Mouse (Mus musculus): Measurements from ENCODE around the gene Wbp11. TPM values are rescaled to one million over a fixed set of nuclear protein-coding genes. Genes with fewer than 3 reads are reported as not detected.
A peak's percentile ranks its signal among the peaks of the same experiment; 100 is the strongest.

Wbp11 gene
- total RNA-seq (2015) (112 and 118 TPM in 2 replicates), total RNA-seq (2017) (40.9 and 47.7 TPM in 2 replicates)

DNA sequence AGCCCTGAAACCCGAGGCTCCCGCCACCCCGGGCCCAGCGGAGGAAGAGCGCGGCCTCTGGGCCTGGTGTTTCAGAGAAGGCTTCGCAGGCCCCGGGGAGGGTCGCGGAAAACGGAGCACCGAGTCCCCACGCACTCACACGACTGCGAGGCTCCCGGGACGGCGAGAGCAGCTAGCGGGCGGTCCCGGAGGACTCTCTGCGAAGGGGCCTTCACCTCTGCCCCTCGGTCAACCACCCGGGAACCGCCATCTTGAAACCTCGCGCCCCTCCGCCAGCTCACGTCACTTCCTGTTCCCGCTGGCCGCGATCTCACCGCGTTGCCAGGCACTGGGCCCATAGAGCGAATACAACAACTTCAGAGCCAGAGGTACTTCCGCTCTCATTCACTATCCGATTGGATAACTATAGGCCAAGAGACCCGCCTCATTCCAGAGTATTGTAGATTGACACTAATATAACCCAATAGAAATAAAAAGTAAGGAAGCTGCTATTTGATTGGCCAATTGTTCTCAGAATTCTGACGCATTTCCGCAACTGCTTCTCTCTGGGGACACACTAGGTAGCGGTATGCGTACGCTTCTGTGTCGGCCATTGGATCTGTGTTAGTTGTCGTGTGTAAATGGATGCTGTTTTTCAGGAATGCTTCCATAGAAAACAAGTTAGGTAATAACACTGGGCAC is at the start of gene Wbp11:
Gene Wbp11, minus strand, starts transcription at position 353 of the 681 bp plus-strand sequence.
- ATAC-seq (replicated peaks; ENCODE audit: poor library complexity) = peak; percentile 96

DNA sequence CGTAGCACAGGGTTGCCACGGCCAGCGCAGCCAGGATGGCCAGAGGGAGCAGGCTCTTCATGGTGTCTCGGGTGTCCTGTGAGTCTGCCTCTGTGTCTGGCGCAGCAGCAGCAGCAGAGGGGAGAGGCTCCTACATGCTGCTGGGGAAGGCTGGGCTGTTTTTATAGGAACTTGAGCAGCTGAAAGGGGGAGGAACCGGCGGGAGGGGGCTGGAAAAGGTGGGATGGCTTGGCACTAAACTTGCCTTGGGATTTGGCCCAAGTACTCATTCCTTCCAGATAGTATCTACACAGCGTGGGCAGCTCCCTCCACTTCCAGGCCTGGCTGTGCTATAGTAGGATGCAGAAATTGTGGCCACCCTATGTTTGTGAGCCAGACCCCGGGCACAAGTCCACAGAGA is 47.6 kb upstream of the Wbp11 start, which contains the start of gene Mgp:
Gene Mgp, minus strand, starts transcription at position 154 of the 400 bp plus-strand sequence.
- no peak for ATAC-seq (replicated peaks; ENCODE audit: poor library complexity)

- peak; percentile 58 for ATAC-seq (replicated peaks; ENCODE audit: poor library complexity)
Observed at GRCm38 (mm10) chr6:136874599-136874998, 46.6 kb upstream of the Wbp11 start.

- ATAC-seq (replicated peaks; ENCODE audit: poor library complexity) = no peak
Observed at GRCm38 (mm10) chr6:136868921-136869320, 40.9 kb upstream of the Wbp11 start.

GRCm38 (mm10) chr6:136866150-136866549 is 38.1 kb upstream of the Wbp11 start:
- ATAC-seq (replicated peaks; ENCODE audit: poor library complexity) = no peak

DNA sequence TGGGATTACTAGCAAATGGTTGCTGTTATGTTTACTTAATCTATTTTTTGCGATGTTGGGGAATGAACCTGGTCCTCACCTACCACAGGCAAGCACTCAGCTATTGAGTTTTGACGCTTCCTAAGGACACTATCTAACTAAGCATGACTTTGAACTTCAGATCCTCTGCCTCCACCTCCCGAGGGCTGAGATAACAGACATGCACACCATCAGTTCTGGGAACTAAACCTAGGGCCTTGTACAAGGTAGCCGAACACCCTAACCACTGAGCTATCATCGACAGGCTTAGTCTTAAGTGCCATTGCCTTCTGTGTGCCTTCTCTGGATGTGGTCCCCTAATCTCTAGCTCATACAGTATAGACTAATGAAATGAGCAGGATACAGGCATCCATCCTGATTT is 37.3 kb upstream of the Wbp11 start:
- ATAC-seq (replicated peaks; ENCODE audit: poor library complexity) = no peak

GRCm38 (mm10) chr6:136861020-136861419 is 33.0 kb upstream of the Wbp11 start:
- peak; percentile 45 for ATAC-seq (replicated peaks; ENCODE audit: poor library complexity)

DNA sequence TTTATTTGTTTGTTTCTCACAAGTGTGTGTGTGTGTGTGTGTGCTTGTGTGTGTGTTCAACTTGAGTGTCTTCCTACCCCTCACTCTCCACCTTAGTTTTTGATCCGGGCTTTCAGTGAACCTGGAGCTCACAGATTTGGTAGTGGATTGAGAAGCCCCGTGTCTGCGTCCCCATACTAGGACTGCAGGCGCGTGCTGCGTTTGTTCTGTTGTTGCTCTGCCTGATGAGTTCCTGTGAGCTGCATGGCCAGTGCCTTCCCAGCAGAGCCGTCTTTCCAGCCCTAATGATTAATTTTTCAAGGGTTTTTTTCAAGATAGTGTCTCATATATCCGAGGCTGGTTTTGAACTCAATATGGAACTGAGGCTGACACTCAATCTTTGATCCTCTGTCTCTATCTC is 30.4 kb upstream of the Wbp11 start:
- no peak for ATAC-seq (replicated peaks; ENCODE audit: poor library complexity)

DNA sequence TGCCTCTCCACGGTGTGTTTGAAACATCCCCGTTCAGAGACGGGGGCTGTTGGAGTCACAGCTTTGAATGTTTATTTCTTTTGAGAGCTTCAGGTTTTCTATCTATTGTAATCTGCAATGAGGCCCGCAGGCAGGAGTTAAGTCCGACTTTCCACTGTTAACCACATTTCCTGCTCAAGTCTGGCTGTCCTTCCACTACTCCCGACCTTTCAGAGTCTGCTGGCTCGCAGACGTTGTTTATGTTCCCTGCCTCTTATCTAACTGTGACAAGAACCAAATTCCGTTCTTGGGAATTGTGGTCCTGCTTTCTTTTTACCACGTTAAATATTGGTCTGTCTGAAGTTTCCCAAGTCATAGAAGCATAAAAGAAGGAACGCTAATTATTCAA is 29.8 kb upstream of the Wbp11 start:
- peak; percentile 12 for ATAC-seq (replicated peaks; ENCODE audit: poor library complexity)

DNA sequence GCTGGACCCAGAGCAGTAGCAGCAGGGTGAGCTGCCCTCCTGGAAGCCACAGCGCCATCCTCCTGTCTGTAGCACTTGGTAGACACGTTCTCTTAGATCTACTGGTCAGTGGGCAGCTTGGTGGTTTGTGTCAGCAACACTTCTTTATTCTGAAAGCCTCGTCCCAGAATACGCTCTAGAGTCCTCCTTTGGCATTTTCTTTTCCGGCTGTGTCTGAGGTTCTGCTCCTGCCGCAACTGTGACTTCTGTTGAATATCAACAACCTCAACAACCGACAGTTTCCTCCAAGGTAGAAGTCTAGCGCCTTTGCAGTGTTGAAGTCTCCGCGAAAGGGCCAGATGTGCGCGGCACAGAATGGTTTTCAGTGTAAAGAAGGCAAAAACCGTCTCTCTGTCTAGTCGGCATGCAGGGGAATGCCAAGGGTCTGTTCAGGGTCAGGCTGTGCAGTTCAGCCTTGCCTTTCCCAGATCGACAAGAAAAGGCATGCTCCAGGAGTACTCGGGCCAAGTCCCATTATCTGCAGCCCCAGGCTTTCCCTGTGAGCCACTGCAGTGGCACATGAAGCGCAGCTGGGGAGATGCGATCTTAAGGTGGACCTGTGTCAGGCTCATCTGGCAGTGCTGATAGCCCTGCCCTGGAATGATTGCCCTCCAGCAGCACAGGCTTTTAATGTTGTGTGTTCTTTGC is 29.3 kb upstream of the Wbp11 start, which contains the start of gene Art4:
Gene Art4, minus strand, starts transcription at position 548 of the 687 bp plus-strand sequence.
- peak; percentile 74 for ATAC-seq (replicated peaks; ENCODE audit: poor library complexity)

DNA sequence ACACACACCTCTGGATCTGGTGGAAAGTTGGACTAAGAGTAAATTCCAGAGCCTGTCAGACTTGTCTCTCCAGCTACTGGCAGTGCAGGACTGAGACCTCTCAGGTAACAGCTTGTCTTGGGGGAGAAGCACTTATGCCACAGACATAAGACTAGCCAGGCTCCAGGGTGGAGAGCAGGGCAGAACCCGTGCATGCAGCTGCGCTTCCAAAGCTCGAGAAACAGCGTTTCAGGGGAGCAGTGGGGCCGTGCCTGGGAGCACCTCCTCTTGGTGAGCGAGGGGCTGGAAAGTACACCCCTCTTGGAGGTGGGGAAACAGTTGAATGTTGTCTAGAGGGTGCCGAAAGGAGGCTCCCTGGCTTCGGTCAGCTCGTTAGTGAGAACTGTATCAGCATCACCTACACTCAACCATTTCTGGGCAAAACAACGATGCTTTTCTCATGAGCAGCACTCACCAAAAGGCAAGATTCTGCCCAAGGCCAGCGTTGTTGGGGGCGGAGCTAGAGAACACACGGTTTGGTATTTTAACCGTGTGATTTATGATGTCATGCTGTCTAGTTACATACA is 28.1 kb upstream of the Wbp11 start:
- peak; percentile 18 for ATAC-seq (replicated peaks; ENCODE audit: poor library complexity)

DNA sequence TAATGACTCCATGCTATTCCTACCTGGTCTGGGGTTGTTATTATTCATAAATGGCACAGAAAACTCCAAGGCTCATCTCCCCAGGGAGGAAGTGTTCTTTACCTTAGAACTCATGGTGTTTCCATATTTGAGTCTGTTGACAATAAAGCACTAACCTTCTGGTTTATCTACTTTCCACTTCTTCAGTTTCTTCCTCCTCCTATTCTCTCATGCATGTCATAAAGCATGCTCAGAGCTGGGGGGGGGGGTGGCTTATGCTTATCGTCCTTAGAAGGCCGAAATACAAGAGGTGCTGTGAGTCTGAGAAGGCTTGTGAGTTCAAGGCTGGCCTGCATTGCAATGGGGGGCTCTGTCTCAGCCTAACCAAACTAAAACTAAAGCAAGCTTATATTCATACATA is 27.1 kb upstream of the Wbp11 start:
- ATAC-seq (replicated peaks; ENCODE audit: poor library complexity) = no peak

- no peak for ATAC-seq (replicated peaks; ENCODE audit: poor library complexity)
Observed at GRCm38 (mm10) chr6:136854361-136854781, 26.3 kb upstream of the Wbp11 start.

DNA sequence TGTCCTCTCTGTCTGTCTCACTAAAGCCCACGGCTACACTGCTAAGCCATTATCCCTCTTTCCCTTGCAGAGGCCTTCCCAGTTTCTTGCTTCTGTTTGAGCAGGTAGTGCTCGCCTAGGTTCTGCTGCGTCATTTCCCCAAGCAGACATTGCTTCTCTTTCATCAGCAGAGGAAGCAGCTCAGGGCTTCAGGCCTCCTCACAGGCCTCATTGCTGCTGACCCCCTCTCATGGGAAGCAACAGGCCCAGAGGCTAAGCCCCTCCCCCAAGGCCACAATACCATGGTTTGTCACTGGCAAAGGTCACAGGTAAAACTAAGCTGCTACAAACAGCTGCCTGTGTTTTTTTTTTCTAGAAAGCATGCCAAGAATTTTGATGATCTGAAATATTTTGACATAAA is 24.7 kb upstream of the Wbp11 start:
- ATAC-seq (replicated peaks; ENCODE audit: poor library complexity) = no peak

DNA sequence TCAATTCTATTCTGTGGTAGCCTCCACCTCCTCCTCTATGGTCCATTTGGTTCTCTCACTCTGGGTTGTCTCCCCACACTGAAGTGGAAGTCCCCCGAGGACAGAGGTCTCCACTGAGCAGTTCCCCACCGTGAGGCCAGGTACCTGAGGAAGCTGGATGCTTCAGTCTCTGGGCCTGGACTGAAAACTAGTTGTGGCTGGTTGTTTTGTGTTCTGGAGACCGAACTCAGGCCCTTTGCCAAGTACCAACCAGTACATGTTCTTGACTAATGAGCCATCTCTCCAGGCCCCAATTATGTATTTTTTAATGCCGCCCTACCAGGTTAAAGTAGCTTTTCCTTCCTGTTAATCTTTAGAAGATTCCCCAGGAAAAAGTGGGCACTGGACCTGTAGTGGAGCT is 24.3 kb upstream of the Wbp11 start:
- ATAC-seq (replicated peaks; ENCODE audit: poor library complexity) = no peak

- no peak for ATAC-seq (replicated peaks; ENCODE audit: poor library complexity)
Observed at GRCm38 (mm10) chr6:136850267-136850666, 22.2 kb upstream of the Wbp11 start.

DNA sequence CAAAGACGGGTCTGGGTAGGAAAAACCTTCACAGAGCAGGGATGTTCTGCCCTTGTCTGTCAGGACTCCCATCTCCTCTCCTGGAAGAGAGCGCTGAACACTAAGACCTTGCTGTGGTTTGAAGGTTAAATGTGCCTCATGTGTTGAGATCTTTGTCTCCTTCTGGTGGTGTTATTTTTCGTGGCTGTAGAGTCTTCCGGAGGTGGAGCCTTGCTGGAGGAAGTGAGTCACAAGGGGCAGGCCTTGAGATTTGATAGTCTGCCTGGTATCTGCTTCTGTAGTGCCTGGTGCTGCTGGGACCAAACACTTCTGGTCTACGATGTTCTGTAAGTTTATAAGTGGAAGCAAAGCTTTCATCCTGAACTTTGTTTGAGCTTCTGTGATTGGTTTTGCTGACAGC is 20.9 kb upstream of the Wbp11 start:
- ATAC-seq (replicated peaks; ENCODE audit: poor library complexity) = no peak; the same call in 1 of the 2 replicates

DNA sequence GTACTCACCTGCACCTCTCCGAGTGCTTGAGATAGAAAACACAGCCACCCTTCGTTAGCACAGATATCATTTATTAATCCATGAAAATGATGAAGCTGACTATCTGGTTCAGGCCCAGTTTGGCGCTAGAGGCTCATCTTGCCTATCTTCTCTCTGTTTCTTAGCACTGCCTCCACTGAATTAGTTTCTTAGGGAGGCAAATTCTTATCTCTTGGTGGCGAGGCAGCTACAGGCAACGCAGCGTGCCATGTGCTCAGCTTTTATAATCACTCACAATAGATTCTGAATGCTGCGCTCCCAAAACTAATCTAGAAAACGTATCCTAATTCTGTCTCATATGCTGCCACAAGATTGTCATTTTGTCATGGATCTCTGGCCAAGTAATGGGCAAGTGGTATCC is 20.4 kb upstream of the Wbp11 start:
- peak; percentile 71 for ATAC-seq (replicated peaks; ENCODE audit: poor library complexity)

- peak; percentile 80 for ATAC-seq (replicated peaks; ENCODE audit: poor library complexity)
Observed at GRCm38 (mm10) chr6:136847790-136848189, 19.8 kb upstream of the Wbp11 start.

DNA sequence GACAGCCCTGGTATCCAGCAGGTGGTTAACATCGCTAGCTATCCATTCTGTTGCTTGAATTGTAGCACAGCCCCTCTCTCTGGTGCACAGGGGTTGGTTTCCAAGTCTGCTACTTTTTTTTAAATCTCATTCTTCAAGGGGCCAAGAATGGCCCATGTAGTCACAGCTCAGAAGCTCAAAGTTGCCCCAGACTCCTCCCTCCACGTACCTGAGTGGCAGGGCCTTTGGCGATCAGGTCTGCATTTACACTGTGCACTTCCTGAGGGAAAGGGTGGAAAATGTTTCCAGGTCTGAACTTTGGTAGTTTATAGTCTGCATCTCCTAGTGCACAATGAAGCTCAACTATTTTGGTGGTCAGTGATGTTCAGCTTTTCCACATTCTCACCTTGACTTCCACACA is 19.2 kb upstream of the Wbp11 start:
- ATAC-seq (replicated peaks; ENCODE audit: poor library complexity) = no peak

DNA sequence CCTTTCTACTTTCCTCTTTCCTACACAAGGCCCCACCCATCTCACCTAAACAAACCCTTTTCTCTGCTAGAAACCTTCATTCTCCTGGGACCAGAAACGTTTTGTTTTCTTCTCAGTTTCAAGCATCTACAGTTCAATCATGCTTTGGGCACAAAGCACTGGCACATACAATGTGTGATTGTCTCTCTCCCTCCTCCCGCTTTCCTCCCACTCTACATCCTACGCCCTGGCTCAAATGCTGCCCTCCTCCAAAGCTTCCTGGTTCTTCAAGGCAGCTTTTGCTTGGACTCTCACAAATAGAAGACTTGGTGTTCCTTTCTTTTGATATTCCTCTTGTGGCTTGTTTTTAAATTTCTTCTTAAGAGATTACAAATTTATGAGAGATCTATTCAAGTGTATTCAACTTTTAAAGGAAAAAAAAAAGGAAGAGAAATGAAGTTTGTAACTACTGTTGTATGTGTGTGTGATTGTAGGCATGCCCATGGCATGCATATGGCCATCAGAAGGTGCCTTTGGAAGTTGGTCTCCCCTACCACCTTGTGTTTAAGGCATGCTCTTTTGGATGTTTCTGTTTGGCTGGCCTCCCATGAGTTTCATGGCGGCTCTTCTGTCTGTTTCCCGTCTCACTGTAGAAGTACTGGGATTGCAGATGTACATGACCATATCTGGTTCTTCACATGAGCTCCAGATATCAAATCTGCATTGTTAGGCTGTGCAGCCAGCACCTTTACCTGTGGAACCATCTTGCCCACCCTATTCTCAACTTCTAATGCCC is 17.9 kb upstream of the Wbp11 start:
- ATAC-seq (replicated peaks; ENCODE audit: poor library complexity) = no peak

Measured in megakaryocyte progenitor cell, adult 5-6 weeks (primary cell).